Mouse (Mus musculus): ENCODE results near the gene Nell2. TPM values are rescaled to one million over a fixed set of nuclear protein-coding genes. Genes with fewer than 3 reads are reported as not detected.

Gene Nell2
- polyA plus RNA-seq, 1 experiment, result 0.04 TPM

- TF ChIP-seq TCF12 (IDR thresholded peaks at IDR 0.05; ENCODE audit: insufficient read depth, poor library complexity, severe bottlenecking), result no peak
- TF ChIP-seq SRF (IDR thresholded peaks at IDR 0.05; ENCODE audit: control insufficient read depth, insufficient read length, low read depth), result no peak
- TF ChIP-seq POLR2A (IDR thresholded peaks at IDR 0.05; ENCODE audit: insufficient read length, low read depth), result no peak
- no peak for TF ChIP-seq USF1 (IDR thresholded peaks at IDR 0.05; ENCODE audit: low read depth)
- no peak for TF ChIP-seq MYOD1 (IDR thresholded peaks at IDR 0.05; ENCODE audit: control insufficient read depth in 1 of 3, insufficient read length in 2 of 3, low read depth in 2 of 3)
- no peak for TF ChIP-seq POLR2AphosphoS2 (IDR thresholded peaks at IDR 0.05; ENCODE audit: insufficient read length, low read depth)
- TF ChIP-seq MAX (IDR thresholded peaks at IDR 0.05; ENCODE audit: low read depth), result no peak
- H3ac ChIP-seq (ENCODE audit: control insufficient read depth, insufficient read length), result no peak overlapping the region
Measured at GRCm38 (mm10) chr15:95100133-95100532, 428.2 kb downstream of the Nell2 start.

DNA sequence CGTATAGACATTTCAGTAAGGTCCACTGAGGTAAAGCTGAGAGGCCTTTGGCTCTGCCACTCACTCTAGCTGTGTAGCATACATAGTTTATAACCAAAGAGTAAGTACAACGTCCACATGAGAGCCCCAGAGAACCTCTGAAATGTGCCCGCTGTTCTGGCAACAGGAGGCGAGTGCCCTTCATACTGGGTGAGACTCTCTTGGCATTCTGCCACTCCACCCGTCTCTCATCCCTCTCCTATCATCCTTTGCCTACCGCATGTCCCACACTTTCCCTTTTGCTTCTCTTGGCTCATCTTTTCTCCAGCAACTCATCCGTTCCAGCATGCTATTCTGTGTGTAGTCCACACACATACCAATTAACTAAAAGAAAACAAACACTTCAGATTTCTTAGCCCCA, 442.4 kb downstream of the Nell2 start:
- Histone ChIP-seq H3ac (ENCODE audit: control insufficient read depth, insufficient read length) (no peak overlapping the region), H3K36me3 (ENCODE audit: control insufficient read depth, insufficient read depth) (no peaks in the 10 kb centered on the region), H3K4me3 (no peak overlapping the region), H3K4me2 (ENCODE audit: low read depth) (no peak overlapping the region), H3K79me2 (ENCODE audit: control insufficient read depth, insufficient read depth) (no peaks in the 10 kb centered on the region), H3K27me3 (ENCODE audit: control insufficient read depth, insufficient read depth, insufficient read length) (no peaks in the 10 kb centered on the region)
- no peak for TF ChIP-seq TCF12 (IDR thresholded peaks at IDR 0.05; ENCODE audit: insufficient read depth, poor library complexity, severe bottlenecking)

More at GRCm38 (mm10) chr15:95100133-95100532, 428.2 kb downstream of the Nell2 start:
- H3K4me3 ChIP-seq, result no peak overlapping the region
- no peaks in the 10 kb centered on the region for H3K36me3 ChIP-seq (ENCODE audit: control insufficient read depth, insufficient read depth)
- no peaks in the 10 kb centered on the region for H3K79me2 ChIP-seq (ENCODE audit: control insufficient read depth, insufficient read depth)
- H3K27me3 ChIP-seq (ENCODE audit: control insufficient read depth, insufficient read depth, insufficient read length), result no peaks in the 10 kb centered on the region
- H3K4me2 ChIP-seq (ENCODE audit: low read depth), result no peak overlapping the region

DNA sequence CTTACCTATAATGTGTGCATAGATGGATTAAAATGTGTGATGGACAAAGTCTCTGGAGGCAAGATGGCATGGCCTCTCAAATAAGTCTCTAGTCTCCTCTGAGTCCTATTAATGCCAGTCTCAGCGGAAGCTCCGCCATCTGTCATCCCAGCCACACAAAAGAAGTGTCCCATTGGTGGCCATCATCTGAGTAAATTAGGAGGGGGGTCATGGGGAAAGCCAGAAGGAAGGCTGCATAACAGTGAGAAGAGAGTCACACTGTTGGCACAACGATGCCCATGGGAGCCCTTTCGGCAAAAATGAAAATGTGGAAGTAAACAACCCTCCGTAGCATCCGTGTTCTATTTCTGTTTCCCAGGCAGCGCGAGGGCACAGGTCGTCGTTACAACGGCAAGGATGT, 446.7 kb downstream of the Nell2 start:
- no peaks in the 10 kb centered on the region for H3K36me3 ChIP-seq (ENCODE audit: control insufficient read depth, insufficient read depth)
- no peak for TF ChIP-seq USF1 (IDR thresholded peaks at IDR 0.05; ENCODE audit: low read depth)
- TF ChIP-seq TCF12 (IDR thresholded peaks at IDR 0.05; ENCODE audit: insufficient read depth, poor library complexity, severe bottlenecking), result no peak
- no peak for TF ChIP-seq SRF (IDR thresholded peaks at IDR 0.05; ENCODE audit: control insufficient read depth, insufficient read length, low read depth)
- TF ChIP-seq MYOG (IDR thresholded peaks at IDR 0.05; ENCODE audit: control insufficient read depth in 1 of 3, insufficient read depth in 1 of 3, insufficient read length in 2 of 3, low read depth in 2 of 3), result no peak
- TF ChIP-seq POLR2A (IDR thresholded peaks at IDR 0.05; ENCODE audit: insufficient read length, low read depth), result no peak
- no peak for TF ChIP-seq CEBPB (IDR thresholded peaks at IDR 0.05; ENCODE audit: insufficient read depth, poor library complexity, severe bottlenecking)
- no peak for TF ChIP-seq MYOD1 (IDR thresholded peaks at IDR 0.05; ENCODE audit: control insufficient read depth in 1 of 3, insufficient read length in 2 of 3, low read depth in 2 of 3)
- TF ChIP-seq E2F4 (IDR thresholded peaks at IDR 0.05; ENCODE audit: insufficient read depth), result no peak
- TF ChIP-seq TCF3 (IDR thresholded peaks at IDR 0.05; ENCODE audit: insufficient read length, low read depth), result no peak
- no peak for TF ChIP-seq POLR2AphosphoS2 (IDR thresholded peaks at IDR 0.05; ENCODE audit: insufficient read length, low read depth)
- TF ChIP-seq REST (IDR thresholded peaks at IDR 0.05; ENCODE audit: insufficient read depth, insufficient read length), result no peak
- no peak for TF ChIP-seq MAX (IDR thresholded peaks at IDR 0.05; ENCODE audit: low read depth)
- no peaks in the 10 kb centered on the region for H3K27me3 ChIP-seq (ENCODE audit: control insufficient read depth, insufficient read depth, insufficient read length)
- no peaks in the 10 kb centered on the region for H3K79me2 ChIP-seq (ENCODE audit: control insufficient read depth, insufficient read depth)
- H3K4me2 ChIP-seq (ENCODE audit: low read depth), result no peak overlapping the region
- no peak overlapping the region for H3K4me3 ChIP-seq
- H3ac ChIP-seq (ENCODE audit: control insufficient read depth, insufficient read length), result no peak overlapping the region

- H3K4me2 ChIP-seq (ENCODE audit: low read depth), result no peak overlapping the region
- H3K36me3 ChIP-seq (ENCODE audit: control insufficient read depth, insufficient read depth), result no peaks in the 10 kb centered on the region
- no peaks in the 10 kb centered on the region for H3K27me3 ChIP-seq (ENCODE audit: control insufficient read depth, insufficient read depth, insufficient read length)
- H3K4me3 ChIP-seq, result no peak overlapping the region
- H3ac ChIP-seq (ENCODE audit: control insufficient read depth, insufficient read length), result no peak overlapping the region
- no peak for TF ChIP-seq POLR2A (IDR thresholded peaks at IDR 0.05; ENCODE audit: insufficient read length, low read depth)
- no peak for TF ChIP-seq POLR2AphosphoS2 (IDR thresholded peaks at IDR 0.05; ENCODE audit: insufficient read length, low read depth)
- H3K79me2 ChIP-seq (ENCODE audit: control insufficient read depth, insufficient read depth), result no peaks in the 10 kb centered on the region
Measured at GRCm38 (mm10) chr15:95075356-95075755, 453.0 kb downstream of the Nell2 start.

DNA sequence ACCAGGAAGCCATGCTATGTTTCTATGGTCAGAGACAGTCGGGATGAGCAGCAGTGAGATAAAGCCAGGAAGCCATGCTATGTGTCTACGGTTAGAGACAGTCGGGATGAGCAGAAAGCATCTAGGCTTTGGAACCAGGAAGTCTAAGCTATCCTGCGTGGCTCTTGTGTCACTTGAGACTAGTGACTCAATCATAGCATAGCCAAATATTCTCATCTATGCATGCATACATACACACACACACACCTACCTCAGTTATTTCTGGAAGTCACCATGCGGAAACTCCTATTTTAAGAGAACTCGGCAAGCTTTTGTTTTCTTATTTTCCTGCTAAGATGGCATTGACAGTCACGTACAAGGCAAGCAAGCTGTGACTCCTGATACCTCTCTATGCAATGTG, 457.5 kb downstream of the Nell2 start:
- TF ChIP-seq REST (IDR thresholded peaks at IDR 0.05; ENCODE audit: insufficient read depth, insufficient read length), result no peak
- Histone ChIP-seq H3ac (ENCODE audit: control insufficient read depth, insufficient read length) (no peak overlapping the region), H3K4me2 (ENCODE audit: low read depth) (no peak overlapping the region)

GRCm38 (mm10) chr15:95068799-95069198, 459.6 kb downstream of the Nell2 start:
- no peak overlapping the region for H3K4me2 ChIP-seq (ENCODE audit: low read depth)
- H3K27me3 ChIP-seq (ENCODE audit: control insufficient read depth, insufficient read depth, insufficient read length), result no peaks in the 10 kb centered on the region
- no peaks in the 10 kb centered on the region for H3K36me3 ChIP-seq (ENCODE audit: control insufficient read depth, insufficient read depth)
- no peaks in the 10 kb centered on the region for H3K79me2 ChIP-seq (ENCODE audit: control insufficient read depth, insufficient read depth)
- TF ChIP-seq REST (IDR thresholded peaks at IDR 0.05; ENCODE audit: insufficient read depth, insufficient read length) (no peak), TCF3 (IDR thresholded peaks at IDR 0.05; ENCODE audit: insufficient read length, low read depth) (no peak), SRF (IDR thresholded peaks at IDR 0.05; ENCODE audit: control insufficient read depth, insufficient read length, low read depth) (no peak), MYOG (IDR thresholded peaks at IDR 0.05; ENCODE audit: control insufficient read depth in 1 of 3, insufficient read depth in 1 of 3, insufficient read length in 2 of 3, low read depth in 2 of 3) (no peak), E2F4 (IDR thresholded peaks at IDR 0.05; ENCODE audit: insufficient read depth) (no peak), POLR2A (IDR thresholded peaks at IDR 0.05; ENCODE audit: insufficient read length, low read depth) (no peak), MYOD1 (IDR thresholded peaks at IDR 0.05; ENCODE audit: control insufficient read depth in 1 of 3, insufficient read length in 2 of 3, low read depth in 2 of 3) (no peak), MAX (IDR thresholded peaks at IDR 0.05; ENCODE audit: low read depth) (no peak), TCF12 (IDR thresholded peaks at IDR 0.05; ENCODE audit: insufficient read depth, poor library complexity, severe bottlenecking) (no peak), CEBPB (IDR thresholded peaks at IDR 0.05; ENCODE audit: insufficient read depth, poor library complexity, severe bottlenecking) (no peak), USF1 (IDR thresholded peaks at IDR 0.05; ENCODE audit: low read depth) (no peak), POLR2AphosphoS2 (IDR thresholded peaks at IDR 0.05; ENCODE audit: insufficient read length, low read depth) (no peak)
- H3ac ChIP-seq (ENCODE audit: control insufficient read depth, insufficient read length), result no peak overlapping the region
- no peak overlapping the region for H3K4me3 ChIP-seq

More for the DNA sequence above, 457.5 kb downstream of the Nell2 start:
- no peaks in the 10 kb centered on the region for H3K27me3 ChIP-seq (ENCODE audit: control insufficient read depth, insufficient read depth, insufficient read length)
- H3K79me2 ChIP-seq (ENCODE audit: control insufficient read depth, insufficient read depth), result no peaks in the 10 kb centered on the region
- no peak overlapping the region for H3K4me3 ChIP-seq
- no peaks in the 10 kb centered on the region for H3K36me3 ChIP-seq (ENCODE audit: control insufficient read depth, insufficient read depth)
